Mouse (Mus musculus) retina, postnatal 1 day (tissue): Measurements from ENCODE around the gene Evi5.
A peak's percentile ranks its signal among the peaks of the same experiment; 100 is the strongest.

Source experiments
- DNase-seq: peaks from one replicate; pipeline ENCODE4 v3.0.0-alpha.2; 2012

Gene Evi5

DNA sequence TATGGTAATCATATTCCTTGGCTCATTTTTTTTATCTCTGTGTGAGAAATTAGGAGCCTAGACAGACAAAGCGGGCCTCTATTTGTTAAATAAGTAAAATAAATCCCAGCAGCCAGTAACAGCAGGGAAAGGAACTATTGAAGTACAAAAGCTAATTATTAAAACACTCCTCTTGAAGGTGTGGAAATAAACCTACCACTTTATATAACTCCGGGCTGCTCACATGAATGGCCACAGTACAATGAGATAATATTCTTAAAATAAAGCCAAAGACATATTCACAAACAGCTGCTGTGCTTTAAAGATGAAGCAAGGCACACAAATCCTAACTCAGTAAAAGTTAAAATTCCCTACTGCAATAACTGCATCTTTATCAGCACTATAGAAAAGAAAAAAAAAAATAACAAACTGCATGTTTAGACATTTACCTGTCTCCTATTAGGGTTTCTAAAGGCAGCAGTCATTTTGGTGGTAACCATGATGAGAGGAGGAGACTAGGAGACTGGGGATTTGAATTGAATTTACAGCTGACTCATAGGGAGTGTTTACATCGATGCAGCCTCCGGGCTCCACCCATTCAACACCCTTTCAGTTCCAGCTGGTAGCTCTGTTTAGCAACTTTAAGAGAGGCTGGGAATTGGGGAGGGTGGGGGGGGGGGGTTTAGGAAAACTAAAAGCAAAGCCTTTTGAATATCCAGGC, at the start of gene Evi5:
Evi5 (minus strand) TSS at position 547 of the 700 bp plus-strand sequence.
- DNase-seq = no peak

DNA sequence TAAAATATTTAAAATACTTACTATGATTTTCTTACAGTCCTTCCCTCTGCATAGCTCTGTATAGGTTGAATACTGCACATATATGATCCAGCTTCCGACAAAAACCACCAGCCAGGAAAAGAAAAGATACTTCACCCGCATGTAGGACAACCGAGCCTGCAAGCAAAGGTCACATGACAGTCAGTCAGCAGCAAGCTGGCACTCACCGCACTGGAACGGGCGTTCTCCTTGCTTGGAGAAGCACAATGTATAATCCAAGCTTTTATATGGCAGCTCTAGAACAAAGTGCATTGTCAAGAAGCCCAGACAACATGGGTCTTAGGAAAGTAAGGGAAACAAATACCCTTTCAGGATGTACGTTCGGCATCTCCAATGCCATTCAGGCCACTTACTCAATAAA, 49.7 kb upstream of the Evi5 start:
- no peak for DNase-seq

GRCm38 (mm10) chr5:107922836-107923235, 47.9 kb upstream of the Evi5 start:
- DNase-seq = no peak

DNA sequence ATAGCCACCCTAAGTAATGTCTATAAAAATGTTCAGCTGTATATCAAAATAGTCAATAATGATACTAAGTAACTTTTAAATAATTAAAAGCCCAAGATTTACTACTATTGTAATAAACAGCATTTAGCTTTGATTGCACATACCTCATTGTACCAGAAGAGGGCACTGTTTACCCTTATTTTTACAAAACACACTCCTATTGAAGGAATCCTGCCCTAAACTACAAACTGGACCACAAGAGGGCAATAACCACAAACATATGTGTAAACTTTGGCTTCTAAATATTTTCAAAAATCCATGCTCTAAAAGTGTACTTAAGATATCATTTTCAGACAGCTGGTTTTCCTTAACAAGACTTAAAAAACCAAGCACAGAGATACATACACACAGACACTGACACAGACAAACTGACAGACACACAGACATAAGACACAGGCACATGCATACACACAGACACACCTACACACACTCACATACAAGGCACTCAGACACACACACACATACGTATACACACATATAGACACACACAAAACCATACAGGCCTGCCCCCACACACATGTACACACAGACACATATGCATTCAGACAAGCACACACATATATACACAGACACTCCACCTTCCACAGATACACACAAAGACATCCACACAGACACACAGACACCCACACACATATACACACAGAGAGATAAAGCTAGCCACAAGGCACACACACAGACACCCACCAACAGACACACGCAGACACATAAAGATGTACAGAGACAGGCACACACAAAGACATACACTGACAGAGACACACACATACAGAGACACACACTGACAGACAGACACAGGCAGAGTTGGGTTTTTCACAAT, 46.7 kb upstream of the Evi5 start:
- peak; percentile 82 for DNase-seq

GRCm38 (mm10) chr5:107915280-107915679, 40.4 kb upstream of the Evi5 start:
- no peak for DNase-seq

- no peak for DNase-seq
Observed at GRCm38 (mm10) chr5:107911012-107911411, 36.1 kb upstream of the Evi5 start.

- no peak for DNase-seq
Observed at GRCm38 (mm10) chr5:107910084-107910616, 35.2 kb upstream of the Evi5 start.

GRCm38 (mm10) chr5:107909668-107910067, 34.8 kb upstream of the Evi5 start:
- DNase-seq = no peak

- no peak for DNase-seq
Observed at GRCm38 (mm10) chr5:107908514-107909110, 33.7 kb upstream of the Evi5 start.

DNA sequence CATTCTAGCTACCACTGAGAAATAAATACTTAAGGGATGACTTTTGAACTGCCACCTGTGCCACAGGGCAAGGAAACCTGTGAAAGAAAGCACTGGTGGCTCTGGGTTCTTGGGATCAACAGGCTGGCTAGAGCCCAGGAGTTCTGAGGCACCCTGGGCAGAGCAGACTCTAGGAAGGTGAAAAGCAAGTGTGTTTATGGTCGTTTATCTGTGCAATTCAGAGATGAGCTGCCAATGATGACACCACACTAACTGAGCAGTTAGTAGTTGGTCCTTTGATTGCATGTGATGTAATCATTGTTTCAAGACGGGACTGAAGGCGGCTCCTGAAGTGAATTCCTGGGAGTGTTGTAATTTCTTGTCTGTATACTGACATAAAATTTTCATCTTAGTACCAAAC, 29.4 kb upstream of the Evi5 start:
- DNase-seq = no peak

GRCm38 (mm10) chr5:107901014-107901615, 26.2 kb upstream of the Evi5 start:
- no peak for DNase-seq

DNA sequence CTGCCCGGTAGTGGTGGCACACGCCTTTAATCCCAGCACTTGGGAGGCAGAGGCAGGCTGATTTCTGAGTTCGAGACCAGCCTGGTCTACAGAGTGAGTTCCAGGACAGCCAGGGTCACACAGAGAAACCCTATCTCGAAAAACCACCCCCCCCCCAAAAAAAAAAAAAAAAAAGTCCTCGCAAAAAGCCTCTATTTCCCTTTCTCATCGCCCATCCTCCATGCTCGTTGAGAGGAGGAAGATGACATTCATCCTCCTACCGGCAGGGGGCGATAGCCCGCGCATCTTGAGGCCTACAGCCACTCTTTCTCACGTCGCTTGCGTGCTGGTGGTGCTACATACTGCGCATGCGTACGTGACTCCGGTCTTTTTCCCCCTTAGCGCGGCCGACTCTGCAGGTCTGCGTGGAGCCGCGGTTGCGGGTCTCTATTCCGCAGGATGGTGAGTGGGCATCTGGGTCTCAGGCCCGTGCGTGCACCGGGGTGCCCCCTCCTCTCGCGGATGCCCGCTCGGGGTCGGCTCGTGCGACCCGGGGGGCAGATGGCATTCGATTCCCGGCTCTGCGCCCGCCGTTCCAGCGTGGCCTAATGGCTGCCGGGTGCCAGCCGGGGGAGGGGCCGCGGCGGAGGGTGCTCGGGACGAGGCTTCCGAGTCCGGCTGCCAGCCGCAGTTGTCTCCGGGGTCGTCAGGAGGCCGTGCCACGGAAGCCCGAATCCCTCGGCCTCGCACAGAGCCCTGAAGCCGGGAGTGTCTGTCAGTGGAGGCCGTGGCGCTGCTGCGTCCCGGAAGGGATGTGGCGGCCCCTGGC, 25.5 kb upstream of the Evi5 start, which contains the start of gene Rpl5:
Rpl5 (plus strand) TSS at position 297 of the 808 bp plus-strand sequence.
- DNase-seq = peak; percentile 98

GRCm38 (mm10) chr5:107896265-107896664, 21.4 kb upstream of the Evi5 start:
- no peak for DNase-seq

DNA sequence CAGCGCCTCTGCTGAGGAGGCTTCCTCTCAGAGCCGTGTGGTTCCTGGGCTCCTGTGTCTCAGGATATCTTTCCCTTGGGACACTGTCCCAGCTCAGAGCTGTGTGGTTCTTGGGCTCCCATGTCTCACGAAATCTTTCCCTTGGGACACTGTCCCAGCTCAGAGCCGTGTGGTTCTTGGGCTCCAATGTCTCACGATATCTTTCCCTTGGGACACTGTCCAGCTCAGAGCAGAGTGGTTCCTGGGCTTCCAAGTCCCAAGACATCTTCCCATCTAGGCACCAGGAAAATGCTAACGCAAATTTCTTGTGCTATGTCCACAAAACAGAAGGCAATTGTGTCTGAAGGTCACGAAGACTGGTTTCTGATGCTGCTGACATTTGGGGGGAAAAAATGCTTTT, 19.8 kb upstream of the Evi5 start:
- no peak for DNase-seq

GRCm38 (mm10) chr5:107891515-107891914, 16.6 kb upstream of the Evi5 start:
- DNase-seq = peak; percentile 41

DNA sequence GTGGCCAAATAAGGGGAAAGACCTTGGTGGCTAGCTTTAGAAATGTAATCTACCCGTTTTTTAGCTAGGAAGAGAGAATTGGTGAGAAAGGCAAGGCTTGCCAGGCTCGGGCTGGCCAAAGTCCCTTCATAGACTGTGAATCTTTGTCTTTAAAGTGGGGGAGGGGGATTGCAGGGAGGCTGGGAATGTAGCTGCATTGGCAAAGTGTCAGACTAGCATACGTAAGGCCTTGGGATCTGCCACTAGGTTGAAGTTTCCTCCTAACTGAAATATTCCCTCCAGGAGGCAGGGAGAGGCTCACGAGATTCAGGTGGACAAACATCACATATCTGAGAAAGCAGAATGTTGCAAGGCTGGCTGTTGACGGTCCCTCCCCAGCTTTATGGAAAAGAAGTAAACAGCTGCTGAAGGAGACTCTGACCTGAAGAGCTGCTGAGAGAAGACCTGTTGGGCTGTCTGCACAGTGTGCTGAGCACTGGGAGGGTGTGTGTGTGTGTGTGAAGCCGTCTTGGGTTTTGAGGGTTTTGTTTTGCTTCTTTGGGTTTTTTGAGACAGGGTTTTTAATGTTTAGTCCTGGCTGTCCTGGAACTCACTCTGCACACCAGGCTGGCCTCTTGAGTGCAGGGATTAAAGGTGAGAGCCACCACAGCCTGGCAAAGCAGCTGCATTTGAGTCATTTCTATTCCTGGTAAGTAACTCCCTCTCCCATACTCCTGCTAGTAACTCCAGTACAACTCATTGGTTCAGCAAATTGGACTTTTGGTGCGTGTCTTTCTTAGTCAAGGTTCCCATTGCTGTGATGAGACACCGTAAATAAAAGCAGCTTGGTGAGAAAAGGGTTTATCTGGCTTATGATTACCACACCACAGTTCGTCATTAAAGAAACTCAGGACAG, 15.3 kb upstream of the Evi5 start:
- DNase-seq = no peak

DNA sequence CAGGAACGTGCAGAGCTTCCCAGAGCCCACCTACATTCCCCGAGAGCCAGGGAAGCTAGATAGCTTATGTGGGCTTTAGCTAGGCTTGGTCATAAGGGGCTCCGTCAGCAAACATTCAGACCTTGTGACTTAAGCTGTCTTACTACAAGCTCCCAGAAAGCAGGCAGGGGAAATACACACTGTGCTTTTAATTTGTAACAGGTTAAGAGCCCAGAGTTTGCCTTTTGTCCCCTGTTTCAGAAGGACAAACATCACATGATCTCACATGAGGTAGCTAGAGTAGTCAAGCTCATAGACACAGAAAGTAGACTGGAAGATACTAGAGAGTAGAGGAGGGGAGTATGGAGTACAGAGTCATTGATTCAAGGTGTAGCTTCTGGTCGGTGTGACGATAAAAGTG, 5.8 kb upstream of the Evi5 start:
- DNase-seq = no peak

GRCm38 (mm10) chr5:107877053-107877452, 2.1 kb upstream of the Evi5 start:
- DNase-seq = no peak

- DNase-seq = no peak
Observed at GRCm38 (mm10) chr5:107875261-107875611, 329 bp upstream of the Evi5 start.

DNA sequence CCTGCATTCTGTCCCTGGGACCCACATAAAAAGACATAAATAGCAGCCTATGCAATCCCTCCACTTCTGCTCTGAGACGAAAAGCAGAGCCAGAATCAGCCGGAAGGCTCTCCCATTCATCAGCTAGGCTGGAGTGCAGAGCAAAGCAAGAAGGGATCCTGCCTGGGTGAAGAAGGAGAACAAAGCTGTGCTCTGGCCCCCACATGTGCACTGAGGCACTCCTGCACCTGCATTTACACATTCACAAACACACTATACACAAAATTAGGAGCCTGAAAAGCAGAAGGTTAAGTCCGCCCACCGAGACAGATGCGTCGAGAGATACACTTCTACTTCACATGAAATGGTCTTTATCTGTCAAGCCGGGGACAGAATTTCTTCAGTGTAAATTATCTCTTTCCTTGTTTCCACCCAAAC, 1.0 kb downstream of the Evi5 start:
- DNase-seq = no peak

- DNase-seq = no peak
Observed at GRCm38 (mm10) chr5:107873330-107873729, 1.6 kb downstream of the Evi5 start.
